Mouse (Mus musculus): ENCODE measurements around the gene Nek1.

Gene Nek1

DNA sequence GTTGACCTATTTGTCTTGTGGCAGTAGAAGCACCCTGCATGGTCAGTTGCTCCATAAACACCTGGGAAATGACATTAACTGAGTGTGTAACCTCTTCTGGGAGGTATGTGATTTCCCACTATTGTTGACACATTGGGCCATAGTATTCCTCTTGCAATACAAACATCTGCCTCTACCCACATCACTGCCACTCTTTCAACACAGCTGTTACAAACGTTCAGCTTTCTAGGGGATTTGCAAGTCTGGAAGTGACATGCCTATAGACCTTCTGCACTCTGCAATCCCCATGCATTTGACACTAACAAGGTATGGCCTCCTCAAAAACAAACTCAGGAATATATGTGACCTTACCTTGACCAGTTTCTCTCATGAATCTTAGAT, 169.2 kb downstream of the Nek1 start:
- DNase-seq: no peak

DNA sequence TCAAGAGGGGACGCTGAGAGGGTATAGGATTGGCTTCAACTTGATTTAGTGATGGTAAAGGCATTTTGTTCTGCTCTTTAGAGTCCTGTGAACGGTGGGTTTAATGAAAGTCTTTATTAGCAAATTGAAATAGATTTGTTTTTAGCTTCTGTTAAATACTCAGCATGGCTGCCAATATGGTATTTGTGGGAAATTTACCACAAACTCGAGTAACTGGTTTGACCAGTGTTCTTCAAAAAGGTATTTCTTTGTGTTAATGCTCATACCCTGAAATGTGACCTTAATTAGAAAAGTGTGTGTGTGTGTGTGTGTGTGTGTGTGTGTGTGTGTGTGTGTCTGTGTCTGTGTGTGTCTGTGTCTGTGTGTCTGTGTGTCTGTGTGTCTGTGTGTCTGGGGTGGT, 178.6 kb downstream of the Nek1 start:
- DNase-seq: no peak

GRCm38 (mm10) chr8:61173921-61174492, 181.0 kb downstream of the Nek1 start:
- no peak for DNase-seq

DNA sequence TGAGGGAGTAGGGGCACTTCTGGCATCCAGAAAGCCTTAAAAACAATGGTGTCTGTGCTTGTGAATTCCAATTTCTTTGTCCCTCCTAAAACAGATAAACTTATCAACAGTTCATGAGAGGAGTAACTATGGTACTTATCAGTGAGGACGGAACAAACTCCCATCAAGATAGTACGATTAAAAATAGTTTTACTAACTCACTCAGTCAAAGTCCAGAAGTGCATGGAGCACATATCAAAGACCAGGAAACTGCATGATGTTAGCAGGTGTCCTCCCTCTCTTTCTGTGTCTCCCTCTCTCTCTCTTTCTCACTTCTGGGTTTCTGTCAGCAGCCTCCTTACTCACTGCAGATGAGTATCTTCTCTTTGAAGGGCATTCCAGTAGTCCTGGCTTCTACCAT, 182.9 kb downstream of the Nek1 start:
- no peak for DNase-seq

DNA sequence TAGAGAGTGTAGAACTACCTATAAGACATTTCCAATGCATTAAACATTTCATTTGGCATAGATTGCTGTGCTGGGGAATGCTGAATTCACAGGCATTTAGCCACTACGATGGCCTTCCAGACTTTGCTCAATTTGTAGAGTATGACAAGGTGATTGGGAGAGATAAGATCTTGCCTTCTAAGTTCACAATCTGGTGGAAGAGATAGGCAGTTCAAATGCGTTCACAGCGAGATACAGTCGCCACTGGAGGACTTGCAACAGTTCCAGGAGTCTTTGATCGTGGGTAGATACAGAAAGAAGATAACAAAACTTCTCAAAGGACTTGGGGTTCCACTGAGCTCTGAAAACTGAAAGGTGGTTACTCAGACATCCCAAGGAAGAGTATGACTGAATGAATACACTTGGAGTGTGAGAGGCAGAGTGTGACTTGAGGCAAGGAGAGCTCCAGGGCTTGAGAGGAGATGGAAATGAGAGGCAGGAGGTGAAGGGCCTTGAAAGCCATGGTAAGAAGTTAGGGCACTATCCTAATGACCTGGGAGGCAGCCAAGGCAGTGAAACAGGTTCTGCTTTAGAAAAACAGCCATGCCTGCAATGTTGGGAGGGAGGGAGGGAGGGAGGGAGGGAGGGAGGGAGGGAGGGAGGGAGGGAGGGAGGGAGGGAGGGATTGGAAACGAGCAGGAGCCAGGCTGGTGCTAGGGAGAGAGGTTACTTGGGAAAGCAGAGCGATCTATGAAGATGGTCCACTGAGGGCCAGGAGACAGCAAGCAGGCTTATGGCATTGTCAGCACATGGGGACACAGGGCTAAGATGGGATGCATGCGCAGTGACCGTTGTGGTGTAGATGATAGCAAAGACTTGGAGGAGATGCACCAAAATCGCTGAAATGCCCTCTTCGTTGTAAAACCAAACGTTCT, 184.9 kb downstream of the Nek1 start:
- DNase-seq: no peak

GRCm38 (mm10) chr8:61178594-61179140, 185.7 kb downstream of the Nek1 start:
- DNase-seq: no peak
